Mouse (Mus musculus) liver, postnatal 0 days (tissue): ENCODE results near the gene March6.

ENCODE experiments used
- CTCF ChIP-seq: sonication (generic); IDR thresholded peaks from 2 replicates; pipeline ENCODE4 v1.5.1; 2016; ENCODE audit warnings: antibody characterized with exemption, low read depth
- EP300 ChIP-seq: IDR thresholded peaks from 2 replicates; pipeline ENCODE4 v1.6.1; 2016; ENCODE audit warnings: antibody characterized with exemption, low read depth, mild to moderate bottlenecking

GRCm38 (mm10) chr15:31454861-31455295 is 76.0 kb downstream of the March6 start:
- TF ChIP-seq EP300 (no peak), CTCF (no peak)
